Mouse (Mus musculus) forebrain, embryonic 15.5 days (tissue): ENCODE measurements around the gene Erg. TPM values are rescaled to one million over a fixed set of nuclear protein-coding genes. Genes with fewer than 3 reads are reported as not detected.

ENCODE experiments used
- ATAC-seq: fragments of 200-750 bp; cut with Nextera tagmentation; replicated peaks from 2 replicates; pipeline ENCODE4 v1.8.0; 2017; ENCODE audit warnings: mild to moderate bottlenecking, moderate TSS enrichment, moderate library complexity
- H3K27ac ChIP-seq: fragments of 300-500 bp; sonication (generic); replicated peaks from 2 replicates; pipeline ENCODE4 v1.5.1; 2015; ENCODE audit warnings: mild to moderate bottlenecking, inconsistent platforms
- H3K27me3 ChIP-seq: fragments of 300-500 bp; sonication (generic); 2 replicates; pipeline ENCODE4 v1.6.1; 2015; ENCODE audit warnings: inconsistent platforms
- H3K36me3 ChIP-seq: fragments of 300-500 bp; sonication (generic); 2 replicates; pipeline ENCODE4 v1.6.1; 2015; ENCODE audit warnings: mild to moderate bottlenecking, inconsistent platforms
- H3K4me1 ChIP-seq: fragments of 300-500 bp; sonication (generic); 2 replicates; pipeline ENCODE4 v1.6.1; 2015; ENCODE audit warnings: inconsistent platforms
- H3K4me2 ChIP-seq: fragments of 300-500 bp; sonication (generic); replicated peaks from 2 replicates; pipeline ENCODE4 v1.6.1; 2015; ENCODE audit warnings: mild to moderate bottlenecking, inconsistent platforms
- H3K4me3 ChIP-seq: fragments of 300-500 bp; sonication (generic); 2 replicates; pipeline ENCODE4 v1.5.1; 2015; ENCODE audit warnings: mild to moderate bottlenecking, inconsistent platforms
- H3K9ac ChIP-seq: fragments of 300-500 bp; sonication (generic); replicated peaks from 2 replicates; pipeline ENCODE4 v1.6.1; 2015; ENCODE audit warnings: mild to moderate bottlenecking, inconsistent platforms
- H3K9me3 ChIP-seq: fragments of 300-500 bp; sonication (generic); 2 replicates; pipeline ENCODE4 v1.6.1; 2016; ENCODE audit warnings: inconsistent platforms
- WGBS: fragments of 180-500 bp; shearing (Covaris S2); methylation state at CpG from one replicate; pipeline ENCODE4 v1.1.7; 2015; ENCODE audit warnings: mixed read lengths; 5-methylcytosine and 5-hydroxymethylcytosine counted together
- polyA plus RNA-seq: library from polyadenylated mRNA; unstranded; fragments of >200 nt; fragmentation: Nextera tagmentation; extraction: Ambion mirVana; gene quantifications from 2 replicates; pipeline ENCODE4 v1.2.1, GENCODE M21; 2015

Gene Erg
- polyA plus RNA-seq, 1 experiment from 2014 or later = 1.5 TPM

DNA sequence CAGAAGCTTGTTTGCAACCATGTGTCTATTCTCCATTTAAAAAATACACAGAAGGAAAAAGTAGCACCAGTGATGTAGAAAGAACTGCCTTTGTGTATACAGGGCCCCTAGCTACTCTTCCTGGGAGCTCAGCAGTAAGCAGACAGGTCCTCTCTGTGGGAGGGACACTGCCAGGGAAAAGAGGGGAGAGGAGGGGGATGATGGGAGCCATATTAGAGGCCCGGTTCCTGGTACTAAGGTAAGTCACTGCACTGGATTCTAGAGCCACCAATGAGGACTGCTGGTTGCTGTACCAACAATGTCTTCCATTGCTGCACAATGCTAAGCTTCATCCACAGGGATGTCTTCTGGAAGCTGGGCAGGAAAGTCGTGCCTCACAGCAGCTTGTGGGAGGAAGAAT lies 80.3 kb downstream of the Erg start:
- H3K4me3 ChIP-seq = no peak overlapping the region
- no peaks in the 10 kb centered on the region for H3K36me3 ChIP-seq
- H3K4me2 ChIP-seq = no peak overlapping the region
- H3K27me3 ChIP-seq = no peaks in the 10 kb centered on the region
- H3K4me1 ChIP-seq = no peaks in the 10 kb centered on the region
- ATAC-seq = no peak
- 78% methylated on average over 2 of the region's 2 CpGs for WGBS
- H3K9ac ChIP-seq = no peak overlapping the region
- H3K9me3 ChIP-seq = no peaks in the 10 kb centered on the region
- no peak overlapping the region for H3K27ac ChIP-seq

- H3K4me3 ChIP-seq = no peak overlapping the region
- no peak overlapping the region for H3K9ac ChIP-seq
- no peaks in the 10 kb centered on the region for H3K4me1 ChIP-seq
- no peak for ATAC-seq
- no peaks in the 10 kb centered on the region for H3K9me3 ChIP-seq
- H3K27ac ChIP-seq = no peak overlapping the region
- H3K36me3 ChIP-seq = no peaks in the 10 kb centered on the region
- no peak overlapping the region for H3K4me2 ChIP-seq
- no peaks in the 10 kb centered on the region for H3K27me3 ChIP-seq
- WGBS = 91% methylated on average over 10 of the region's 10 CpGs
Measured at GRCm38 (mm10) chr16:95496582-95497300, 89.7 kb downstream of the Erg start.

GRCm38 (mm10) chr16:95494108-95494507 lies 92.3 kb downstream of the Erg start:
- no peak overlapping the region for H3K9ac ChIP-seq
- 64% methylated on average over 3 of the region's 3 CpGs for WGBS
- H3K4me3 ChIP-seq = no peak overlapping the region
- no peak overlapping the region for H3K4me2 ChIP-seq
- H3K4me1 ChIP-seq = no peaks in the 10 kb centered on the region
- H3K27me3 ChIP-seq = no peaks in the 10 kb centered on the region
- H3K36me3 ChIP-seq = no peaks in the 10 kb centered on the region
- ATAC-seq = no peak
- no peak overlapping the region for H3K27ac ChIP-seq
- no peaks in the 10 kb centered on the region for H3K9me3 ChIP-seq

- H3K27me3 ChIP-seq = no peaks in the 10 kb centered on the region
- H3K4me3 ChIP-seq = no peak overlapping the region
- H3K36me3 ChIP-seq = no peaks in the 10 kb centered on the region
- ATAC-seq = no peak
- no peak overlapping the region for H3K27ac ChIP-seq
- no peaks in the 10 kb centered on the region for H3K4me1 ChIP-seq
- no peak overlapping the region for H3K4me2 ChIP-seq
- no peaks in the 10 kb centered on the region for H3K9me3 ChIP-seq
- H3K9ac ChIP-seq = no peak overlapping the region
- 58% methylated on average over 8 of the region's 8 CpGs for WGBS
Measured at GRCm38 (mm10) chr16:95493336-95493735, 93.1 kb downstream of the Erg start.

DNA sequence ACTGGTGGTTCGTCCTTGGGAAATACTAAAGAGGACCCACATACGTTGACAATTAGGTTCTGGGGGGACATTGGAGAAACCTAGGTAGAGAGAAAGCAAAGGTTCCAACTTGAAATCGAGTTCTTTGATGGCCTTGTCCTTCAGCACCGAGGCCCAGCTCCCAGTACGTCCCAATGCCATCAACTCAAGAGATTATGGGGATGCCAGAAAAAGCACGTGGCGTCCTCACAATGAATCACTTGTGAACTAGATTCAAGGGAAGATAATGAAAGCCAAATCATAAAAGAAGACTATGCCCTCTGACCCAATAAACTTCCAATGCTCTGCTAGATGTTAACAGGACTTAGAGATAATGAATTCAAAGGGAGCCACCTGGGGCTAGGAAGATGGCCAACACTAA lies 94.2 kb downstream of the Erg start:
- 82% methylated on average over 7 of the region's 7 CpGs for whole genome bisulfite sequencing
- Histone ChIP-seq H3K27me3 (no peaks in the 10 kb centered on the region), H3K9me3 (no peaks in the 10 kb centered on the region), H3K27ac (no peak overlapping the region), H3K9ac (no peak overlapping the region), H3K4me3 (no peak overlapping the region), H3K4me1 (no peaks in the 10 kb centered on the region), H3K36me3 (no peaks in the 10 kb centered on the region), H3K4me2 (no peak overlapping the region)
- no peak for ATAC-seq

DNA sequence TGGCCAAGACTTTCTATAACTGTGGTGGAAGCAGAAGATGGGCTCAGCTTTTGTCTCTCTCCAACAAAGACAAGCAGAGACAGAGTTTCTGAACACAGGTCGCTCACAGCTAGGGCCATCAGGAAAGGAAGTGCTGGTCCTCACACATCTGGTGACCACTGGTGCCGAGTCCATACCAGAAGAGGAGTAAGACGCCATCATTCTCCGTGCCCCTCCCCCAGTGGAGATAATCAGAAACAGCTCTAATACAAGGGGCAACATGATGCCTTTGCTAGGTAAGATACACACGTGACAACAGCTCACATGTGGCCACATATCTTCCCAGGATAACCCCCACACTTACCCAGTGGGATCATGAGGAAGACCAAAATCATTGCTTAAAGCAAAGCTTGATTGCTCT lies 96.0 kb downstream of the Erg start:
- ATAC-seq = no peak
- no peaks in the 10 kb centered on the region for H3K9me3 ChIP-seq
- no peaks in the 10 kb centered on the region for H3K36me3 ChIP-seq
- H3K27me3 ChIP-seq = no peaks in the 10 kb centered on the region
- no peak overlapping the region for H3K9ac ChIP-seq
- H3K27ac ChIP-seq = no peak overlapping the region
- no peak overlapping the region for H3K4me3 ChIP-seq
- H3K4me2 ChIP-seq = no peak overlapping the region
- H3K4me1 ChIP-seq = no peaks in the 10 kb centered on the region
- 82% methylated on average over 5 of the region's 5 CpGs for WGBS

GRCm38 (mm10) chr16:95487606-95488351 lies 98.6 kb downstream of the Erg start:
- Histone ChIP-seq H3K27ac (no peak overlapping the region), H3K27me3 (no peaks in the 10 kb centered on the region), H3K4me3 (no peak overlapping the region), H3K4me2 (no peak overlapping the region), H3K9me3 (no peaks in the 10 kb centered on the region), H3K36me3 (no peaks in the 10 kb centered on the region), H3K9ac (no peak overlapping the region), H3K4me1 (no peaks in the 10 kb centered on the region)
- WGBS = 88% methylated on average over 9 of the region's 9 CpGs
- no peak for ATAC-seq

GRCm38 (mm10) chr16:95481176-95481575 lies 105.2 kb downstream of the Erg start:
- Histone ChIP-seq H3K27ac (no peak overlapping the region), H3K4me2 (no peak overlapping the region), H3K4me1 (no peaks in the 10 kb centered on the region), H3K27me3 (no peaks in the 10 kb centered on the region), H3K9me3 (no peaks in the 10 kb centered on the region), H3K36me3 (no peaks in the 10 kb centered on the region), H3K4me3 (no peak overlapping the region), H3K9ac (no peak overlapping the region)
- WGBS = 93% methylated on average over 13 of the region's 13 CpGs
- ATAC-seq = no peak

DNA sequence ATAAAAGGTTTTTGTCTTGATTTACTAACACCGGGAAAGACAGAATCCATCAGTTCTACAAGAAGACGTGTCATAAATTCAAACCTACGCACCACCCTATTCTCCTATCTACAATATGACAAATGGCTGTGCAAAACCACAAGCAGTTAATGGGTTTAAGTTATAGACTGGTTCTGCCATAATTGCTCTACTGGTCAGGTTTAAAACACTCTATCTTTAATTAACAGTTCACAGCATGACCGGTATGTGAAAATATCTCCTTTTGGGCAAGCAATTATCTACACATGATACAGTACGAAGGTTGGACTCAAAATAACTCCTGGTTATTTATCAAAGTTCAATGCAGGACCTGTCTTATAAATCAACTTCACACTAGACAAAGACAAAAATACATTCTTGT lies 107.8 kb downstream of the Erg start:
- ATAC-seq = no peak
- H3K9me3 ChIP-seq = no peaks in the 10 kb centered on the region
- 90% methylated on average over 5 of the region's 5 CpGs for WGBS
- no peak overlapping the region for H3K4me3 ChIP-seq
- H3K9ac ChIP-seq = no peak overlapping the region
- no peaks in the 10 kb centered on the region for H3K4me1 ChIP-seq
- H3K36me3 ChIP-seq = no peaks in the 10 kb centered on the region
- no peak overlapping the region for H3K4me2 ChIP-seq
- no peaks in the 10 kb centered on the region for H3K27me3 ChIP-seq
- no peak overlapping the region for H3K27ac ChIP-seq

GRCm38 (mm10) chr16:95475041-95475440 lies 111.4 kb downstream of the Erg start:
- Histone ChIP-seq H3K9ac (no peak overlapping the region), H3K4me2 (no peak overlapping the region), H3K4me3 (no peak overlapping the region), H3K27ac (no peak overlapping the region), H3K27me3 (no peaks in the 10 kb centered on the region), H3K4me1 (no peaks in the 10 kb centered on the region), H3K9me3 (no peaks in the 10 kb centered on the region), H3K36me3 (no peaks in the 10 kb centered on the region)
- 90% methylated on average over 3 of the region's 3 CpGs for WGBS
- no peak for ATAC-seq

DNA sequence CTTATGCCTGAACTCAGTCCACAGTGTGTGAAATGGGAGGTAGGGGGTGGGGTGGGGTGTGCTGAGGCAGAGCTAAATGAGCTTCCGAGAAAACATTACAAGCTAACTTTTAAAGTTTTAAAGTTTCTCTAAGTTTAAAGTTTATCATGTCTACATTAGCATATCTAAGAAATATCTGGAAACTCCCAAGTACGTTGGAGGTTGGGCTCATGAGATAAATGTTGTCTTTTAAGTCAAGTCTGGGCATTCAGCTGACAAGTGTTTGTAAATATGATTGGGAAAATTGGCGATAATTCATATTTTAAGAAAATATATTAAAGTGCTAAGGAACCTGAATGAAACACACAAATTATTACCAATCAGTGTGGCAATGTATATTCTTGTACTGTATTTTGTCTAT lies 112.4 kb downstream of the Erg start:
- no peak for ATAC-seq
- Histone ChIP-seq H3K36me3 (no peaks in the 10 kb centered on the region), H3K4me1 (no peaks in the 10 kb centered on the region), H3K27me3 (no peaks in the 10 kb centered on the region), H3K9ac (no peak overlapping the region), H3K27ac (no peak overlapping the region), H3K4me2 (no peak overlapping the region), H3K4me3 (no peak overlapping the region), H3K9me3 (no peaks in the 10 kb centered on the region)
- WGBS = 88% methylated on average over 3 of the region's 3 CpGs

DNA sequence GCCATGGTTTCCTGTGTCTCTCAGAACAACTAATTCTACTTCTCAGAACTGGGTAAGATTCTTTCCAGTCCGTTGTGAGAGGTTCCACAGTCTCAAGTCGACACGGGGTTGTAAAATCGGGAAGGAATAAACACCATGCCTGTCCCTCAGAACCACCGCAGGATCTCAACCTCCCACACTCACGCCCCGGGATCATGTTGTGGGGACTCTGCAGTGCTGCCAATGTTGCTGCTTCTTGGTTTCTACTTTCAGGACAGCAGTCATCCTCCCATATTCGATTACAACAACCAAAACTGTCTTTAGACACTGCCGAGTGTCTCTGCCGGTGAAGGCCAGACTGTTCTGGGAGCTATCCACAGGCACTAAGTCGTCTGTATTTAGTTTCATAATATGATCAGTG lies 113.6 kb downstream of the Erg start:
- 89% methylated on average over 11 of the region's 11 CpGs for WGBS

More for the DNA sequence above, 113.6 kb downstream of the Erg start:
- Histone ChIP-seq H3K9ac (no peak overlapping the region), H3K27me3 (no peaks in the 10 kb centered on the region), H3K4me1 (no peaks in the 10 kb centered on the region), H3K27ac (no peak overlapping the region), H3K36me3 (no peaks in the 10 kb centered on the region), H3K4me2 (no peak overlapping the region), H3K4me3 (no peak overlapping the region), H3K9me3 (no peaks in the 10 kb centered on the region)
- ATAC-seq = no peak
